Mouse (Mus musculus) megakaryocyte progenitor cell, adult 5-6 weeks (primary cell): ENCODE results near the gene Arrb1. TPM values are rescaled to one million over a fixed set of nuclear protein-coding genes. Genes with fewer than 3 reads are reported as not detected.

ENCODE experiments used
- ATAC-seq: replicated peaks from 2 replicates; pipeline ENCODE4 v1.8.0; 2016; ENCODE audit warnings: mild to moderate bottlenecking, moderate TSS enrichment, inconsistent platforms; ENCODE audit not compliant: poor library complexity
- total RNA-seq, 2 experiments: library from RNA; stranded (forward) in 1 of 2; stranded (reverse) in 1 of 2; fragments of 157-497, 149-512 nt in 1 of 2; fragments of 200-1000 nt in 1 of 2; gene quantifications; 2 replicates each; pipeline versions ENCODE4 v1.2.3 to v1.2.4; 2015 to 2017

Gene Arrb1
- total RNA-seq, 2 experiments from 2014 or later = 23.5 to 48.2 TPM

GRCm38 (mm10) chr7:99572931-99573330 lies 37.7 kb downstream of the Arrb1 start:
- ATAC-seq = no peak

- ATAC-seq = no peak
These were observed 38.1 kb downstream of the Arrb1 start for GRCm38 (mm10) chr7:99573351-99573750.

- ATAC-seq = no peak
These were observed 43.0 kb downstream of the Arrb1 start for GRCm38 (mm10) chr7:99578246-99578645.

GRCm38 (mm10) chr7:99579491-99580190 lies 44.4 kb downstream of the Arrb1 start:
- ATAC-seq = no peak

GRCm38 (mm10) chr7:99580247-99580646 lies 45.0 kb downstream of the Arrb1 start:
- peak; percentile 71 for ATAC-seq

GRCm38 (mm10) chr7:99582306-99582705 lies 47.0 kb downstream of the Arrb1 start:
- ATAC-seq = no peak

- ATAC-seq = no peak
These were observed 47.6 kb downstream of the Arrb1 start for GRCm38 (mm10) chr7:99582867-99583266.

- no peak for ATAC-seq
These were observed 48.4 kb downstream of the Arrb1 start for GRCm38 (mm10) chr7:99583625-99584024.

- ATAC-seq = no peak
These were observed 50.7 kb downstream of the Arrb1 start for GRCm38 (mm10) chr7:99585976-99586375.

GRCm38 (mm10) chr7:99590064-99590463 lies 54.8 kb downstream of the Arrb1 start:
- ATAC-seq = peak; percentile 40

- no peak for ATAC-seq
These were observed 55.4 kb downstream of the Arrb1 start for GRCm38 (mm10) chr7:99590646-99591045.

- ATAC-seq = no peak
These were observed 57.4 kb downstream of the Arrb1 start for GRCm38 (mm10) chr7:99592669-99593068.

GRCm38 (mm10) chr7:99593868-99594803 lies 58.9 kb downstream of the Arrb1 start:
- peak; percentile 84 for ATAC-seq

- ATAC-seq = no peak
These were observed 63.5 kb downstream of the Arrb1 start for GRCm38 (mm10) chr7:99598722-99599121.

- ATAC-seq = no peak
These were observed 68.8 kb downstream of the Arrb1 start for GRCm38 (mm10) chr7:99603875-99604662.

GRCm38 (mm10) chr7:99605058-99605457 lies 69.8 kb downstream of the Arrb1 start:
- ATAC-seq = no peak

- ATAC-seq = no peak
These were observed 71.0 kb downstream of the Arrb1 start for GRCm38 (mm10) chr7:99606303-99606702.

GRCm38 (mm10) chr7:99606766-99607165 lies 71.5 kb downstream of the Arrb1 start:
- ATAC-seq = no peak

GRCm38 (mm10) chr7:99607632-99608031 lies 72.4 kb downstream of the Arrb1 start:
- ATAC-seq = no peak; the same call in 1 of the 2 replicates

GRCm38 (mm10) chr7:99618264-99618663 lies 83.0 kb downstream of the Arrb1 start:
- no peak for ATAC-seq

GRCm38 (mm10) chr7:99618860-99619259 lies 83.6 kb downstream of the Arrb1 start:
- ATAC-seq = peak; percentile 55; the same call in 1 of the 2 replicates
